Mouse (Mus musculus) embryonic facial prominence, embryonic 11.5 days (tissue): Measurements from ENCODE around the gene Hist1h4d. TPM values are rescaled to one million over a fixed set of nuclear protein-coding genes. Genes with fewer than 3 reads are reported as not detected.
A peak's percentile ranks its signal among the peaks of the same experiment; 100 is the strongest.
"Not testable (repeated sequence)": the region's sequence is repeated elsewhere in the genome, so short reads cannot be mapped to it uniquely, and the experiment has no call there.

Source experiments
- ATAC-seq: fragments of 200-750 bp; cut with Nextera tagmentation; replicated peaks from 2 replicates; pipeline ENCODE4 v1.8.0; 2017; ENCODE audit warnings: low read depth; ENCODE audit not compliant: insufficient number of reproducible peaks, low FRiP score, low TSS enrichment
- DNase-seq: peaks from one replicate; pipeline ENCODE4 v3.0.0-alpha.2; 2015; ENCODE audit warnings: low spot score
- H3K27ac ChIP-seq: fragments of 300-500 bp; sonication (generic); replicated peaks from 2 replicates; pipeline ENCODE4 v1.5.1; 2014; ENCODE audit warnings: mild to moderate bottlenecking, low read depth, low read length, control low read depth
- H3K27me3 ChIP-seq: fragments of 300-500 bp; sonication (generic); 2 replicates; pipeline ENCODE4 v1.6.1; 2014; ENCODE audit warnings: mild to moderate bottlenecking, low read length, moderate library complexity, mixed read lengths; ENCODE audit not compliant: control insufficient read depth, insufficient read depth
- H3K36me3 ChIP-seq: fragments of 300-500 bp; sonication (generic); replicated peaks from 2 replicates; pipeline ENCODE4 v1.6.1; 2014; ENCODE audit warnings: low read depth, mild to moderate bottlenecking, low read length, moderate library complexity, mixed read lengths; ENCODE audit not compliant: control insufficient read depth, insufficient read depth
- H3K4me1 ChIP-seq: fragments of 300-500 bp; sonication (generic); 2 replicates; pipeline ENCODE4 v1.6.1; 2014; ENCODE audit warnings: low read length, mixed read lengths; ENCODE audit not compliant: control insufficient read depth, insufficient read depth
- H3K4me2 ChIP-seq: fragments of 300-500 bp; sonication (generic); 2 replicates; pipeline ENCODE4 v1.6.1; 2014; ENCODE audit warnings: low read depth, mild to moderate bottlenecking, control low read depth, low read length, moderate library complexity
- H3K4me3 ChIP-seq: fragments of 300-500 bp; sonication (generic); 2 replicates; pipeline ENCODE4 v1.5.1; 2014; ENCODE audit warnings: low read depth, low read length, control low read depth
- H3K9ac ChIP-seq: fragments of 300-500 bp; sonication (generic); replicated peaks from 2 replicates; pipeline ENCODE4 v1.6.1; 2014; ENCODE audit warnings: mild to moderate bottlenecking, control low read depth, low read length
- H3K9me3 ChIP-seq: fragments of 300-500 bp; sonication (generic); replicated peaks from 2 replicates; pipeline ENCODE4 v1.6.1; 2016; ENCODE audit warnings: mild to moderate bottlenecking, low read length, inconsistent platforms, mixed read lengths; ENCODE audit not compliant: control insufficient read depth
- WGBS: fragments of 180-500 bp; shearing (Covaris S2); extraction: QIAGEN DNeasy Blood & Tissue Kit; methylation state at CpG from one replicate; pipeline ENCODE4 v1.1.7; 2014; 5-methylcytosine and 5-hydroxymethylcytosine counted together
- polyA plus RNA-seq: library from polyadenylated mRNA; unstranded; fragments of >200 nt; fragmentation: Nextera tagmentation; extraction: Ambion mirVana; gene quantifications from 2 replicates; pipeline ENCODE4 v1.2.1, GENCODE M21; 2014

Hist1h4d gene
- polyA plus RNA-seq, result 115 and 122 TPM in 2 replicates

GRCm38 (mm10) chr13:23581408-23582218 lies at the start of gene Hist1h4d:
TSS of gene Hist1h4d (plus strand) at chr13:23581598.
- no peaks in the 10 kb centered on the region for H3K9me3 ChIP-seq
- peak within 1 kb of the TSS; percentile 49 for H3K4me3 ChIP-seq
- no peaks in the 10 kb centered on the region; the same call in 1 of the 2 replicates for H3K4me1 ChIP-seq
- peak within 1 kb of the TSS; percentile 82 for H3K4me2 ChIP-seq
- DNase-seq (peak; percentile 99), ATAC-seq (peak; percentile 89)
- H3K36me3 ChIP-seq, result no peaks in the 10 kb centered on the region
- H3K27me3 ChIP-seq, result no peaks in the 10 kb centered on the region
- WGBS, result under 1% methylated on average over 43 of the region's 43 CpGs
- H3K27ac ChIP-seq, result peak within 1 kb of the TSS; percentile 85
- peak within 1 kb of the TSS; percentile 81 for H3K9ac ChIP-seq

GRCm38 (mm10) chr13:23532262-23533075 lies 48.9 kb upstream of the Hist1h4d start:
- Histone ChIP-seq H3K4me2 (peak overlapping the region; percentile 55), H3K27ac (peak overlapping the region; percentile 97), H3K4me1 (no peaks in the 10 kb centered on the region), H3K4me3 (peak overlapping the region; percentile 56), H3K9ac (peak overlapping the region; percentile 92), H3K27me3 (no peaks in the 10 kb centered on the region), H3K36me3 (no peaks in the 10 kb centered on the region), H3K9me3 (no peaks in the 10 kb centered on the region)
- WGBS, result 27% methylated on average over 9 of the region's 9 CpGs
- ATAC-seq (no peak), DNase-seq (peak; percentile 56)

GRCm38 (mm10) chr13:23533560-23534367 lies 47.6 kb upstream of the Hist1h4d start, which contains the start of gene Hist1h2af:
TSS of gene Hist1h2af (plus strand) at chr13:23533906.
- peak within 1 kb of the TSS; percentile 56 for H3K4me3 ChIP-seq
- WGBS, result under 1% methylated on average over 25 of the region's 53 CpGs
- not testable (repeated sequence) for H3K4me1 ChIP-seq

GRCm38 (mm10) chr13:23534368-23535131 lies 46.8 kb upstream of the Hist1h4d start:
- DNase-seq, result peak; percentile 77
- WGBS, result under 1% methylated on average over 15 of the region's 15 CpGs
- H3K9ac ChIP-seq, result peak overlapping the region; percentile 79

More at GRCm38 (mm10) chr13:23533560-23534367, 47.6 kb upstream of the Hist1h4d start, which contains the start of gene Hist1h2af:
- not testable (repeated sequence) for H3K9me3 ChIP-seq, H3K27me3 ChIP-seq, H3K36me3 ChIP-seq
- Histone ChIP-seq H3K27ac (peak within 1 kb of the TSS; percentile 97), H3K4me2 (peak within 1 kb of the TSS; percentile 69), H3K9ac (peak within 1 kb of the TSS; percentile 79)
- ATAC-seq (peak; percentile 58), DNase-seq (peak; percentile 94)

GRCm38 (mm10) chr13:23535137-23536075 lies 46.0 kb upstream of the Hist1h4d start, which contains the start of gene Hist1h3g:
TSS of gene Hist1h3g (plus strand) at chr13:23535422.
- H3K27me3 ChIP-seq, H3K4me1 ChIP-seq, H3K36me3 ChIP-seq, H3K9me3 ChIP-seq: not testable (repeated sequence)
- peak within 1 kb of the TSS; percentile 79 for H3K9ac ChIP-seq
- H3K4me2 ChIP-seq, result peak within 1 kb of the TSS; percentile 69
- ATAC-seq, result peak; percentile 92
- WGBS, result 0% methylated on average over 42 of the region's 62 CpGs
- peak within 1 kb of the TSS; percentile 97 for H3K27ac ChIP-seq
- peak; percentile 96 for DNase-seq
- H3K4me3 ChIP-seq, result peak within 1 kb of the TSS; percentile 56

More at GRCm38 (mm10) chr13:23534368-23535131, 46.8 kb upstream of the Hist1h4d start:
- no peaks in the 10 kb centered on the region for H3K36me3 ChIP-seq
- no peaks in the 10 kb centered on the region for H3K9me3 ChIP-seq
- peak overlapping the region; percentile 69 for H3K4me2 ChIP-seq
- H3K4me1 ChIP-seq, result no peaks in the 10 kb centered on the region
- 0 out of 2 replicates have a peak, but pooled peaks have one; percentile 0 for ATAC-seq
- H3K27ac ChIP-seq, result peak overlapping the region; percentile 97
- peak overlapping the region; percentile 56 for H3K4me3 ChIP-seq
- no peaks in the 10 kb centered on the region for H3K27me3 ChIP-seq

GRCm38 (mm10) chr13:23536076-23536822 lies 45.1 kb upstream of the Hist1h4d start:
- 18% methylated on average over 7 of the region's 7 CpGs for WGBS
- Histone ChIP-seq H3K36me3 (no peaks in the 10 kb centered on the region), H3K4me3 (peak overlapping the region; percentile 56), H3K27me3 (no peaks in the 10 kb centered on the region), H3K27ac (peak overlapping the region; percentile 97), H3K4me2 (peak overlapping the region; percentile 66), H3K9ac (peak overlapping the region; percentile 71), H3K9me3 (no peaks in the 10 kb centered on the region), H3K4me1 (no peaks in the 10 kb centered on the region)
- ATAC-seq, result no peak
- DNase-seq, result peak; percentile 63
